Mouse (Mus musculus) olfactory bulb, adult 2 months (tissue): ENCODE data around the gene Syn3. TPM values are rescaled to one million over a fixed set of nuclear protein-coding genes. Genes with fewer than 3 reads are reported as not detected.

Source experiments
- H3K27ac ChIP-seq: fragments of 200-500 bp; 2 replicates; pipeline ENCODE4 v1.5.1; 2012; ENCODE audit warnings: low read depth, low read length; ENCODE audit not compliant: insufficient read depth
- H3K4me1 ChIP-seq: fragments of 200-500 bp; 2 replicates; pipeline ENCODE4 v1.6.1; 2012; ENCODE audit warnings: low read length; ENCODE audit not compliant: control insufficient read depth, insufficient read depth
- H3K4me3 ChIP-seq: fragments of 200-500 bp; 2 replicates; pipeline ENCODE4 v1.5.1; 2012; ENCODE audit warnings: mild to moderate bottlenecking, low read depth, low read length, moderate library complexity; ENCODE audit not compliant: insufficient read depth
- CTCF ChIP-seq: fragments of 200-500 bp; IDR thresholded peaks from 2 replicates; pipeline ENCODE4 v1.5.1; 2012; ENCODE audit warnings: low read depth, mild to moderate bottlenecking, low read length, moderate library complexity; ENCODE audit not compliant: insufficient read depth
- POLR2A ChIP-seq: fragments of 200-500 bp; IDR thresholded peaks from 2 replicates; pipeline ENCODE4 v1.6.1; 2012; ENCODE audit warnings: mild to moderate bottlenecking, low read depth, low read length, moderate library complexity; ENCODE audit not compliant: insufficient read depth
- WGBS: fragments of 180-500 bp; shearing (Covaris S2); methylation state at CpG from one replicate; pipeline ENCODE4 v1.1.7; 2018; 5-methylcytosine and 5-hydroxymethylcytosine counted together
- polyA plus RNA-seq: library from polyadenylated mRNA; stranded (reverse); fragments of >200 nt; gene quantifications from 2 replicates; pipeline ENCODE4 v1.2.4, GENCODE M21; 2012; ENCODE audit warnings: low replicate concordance; ENCODE audit not compliant: missing spikeins, insufficient read depth, insufficient read length

Gene Syn3
- polyA plus RNA-seq, 1 experiment: not detected

GRCm38 (mm10) chr10:86077272-86077671 lies 421.4 kb downstream of the Syn3 start:
- TF ChIP-seq CTCF (no peak), POLR2A (no peak)
- no peak overlapping the region for H3K4me3 ChIP-seq
- H3K4me1 ChIP-seq: no peaks in the 10 kb centered on the region
- 87% methylated on average over 2 of the region's 2 CpGs for WGBS
- no peak overlapping the region for H3K27ac ChIP-seq

GRCm38 (mm10) chr10:86074971-86075711 lies 423.6 kb downstream of the Syn3 start:
- WGBS: 85% methylated on average over 9 of the region's 9 CpGs
- no peak overlapping the region for H3K4me3 ChIP-seq
- no peak overlapping the region for H3K27ac ChIP-seq
- no peak for TF ChIP-seq POLR2A
- TF ChIP-seq CTCF: no peak
- H3K4me1 ChIP-seq: no peaks in the 10 kb centered on the region

- H3K27ac ChIP-seq: no peak overlapping the region
- no peaks in the 10 kb centered on the region for H3K4me1 ChIP-seq
- WGBS: 79% methylated on average over 4 of the region's 4 CpGs
- no peak for TF ChIP-seq POLR2A
- no peak for TF ChIP-seq CTCF
- H3K4me3 ChIP-seq: no peak overlapping the region
These were observed 424.6 kb downstream of the Syn3 start for GRCm38 (mm10) chr10:86074134-86074533.

- WGBS: 96% methylated on average over 3 of the region's 3 CpGs
- no peak overlapping the region for H3K27ac ChIP-seq
- TF ChIP-seq CTCF (no peak), POLR2A (no peak)
These were observed 427.9 kb downstream of the Syn3 start for GRCm38 (mm10) chr10:86070751-86071150.

GRCm38 (mm10) chr10:86069341-86069740 lies 429.4 kb downstream of the Syn3 start:
- 47% methylated on average over 3 of the region's 3 CpGs for WGBS
- no peak overlapping the region for H3K4me3 ChIP-seq
- peaks cover 2% of the 10 kb centered on the region; the same call in 1 of the 2 replicates for H3K4me1 ChIP-seq
- H3K27ac ChIP-seq: no peak overlapping the region
- TF ChIP-seq POLR2A: no peak
- TF ChIP-seq CTCF: no peak

More at GRCm38 (mm10) chr10:86070751-86071150, 427.9 kb downstream of the Syn3 start:
- H3K4me1 ChIP-seq: no peaks in the 10 kb centered on the region
- no peak overlapping the region for H3K4me3 ChIP-seq

- H3K27ac ChIP-seq: no peak overlapping the region
- no peak overlapping the region for H3K4me3 ChIP-seq
- WGBS: 84% methylated on average over 10 of the region's 10 CpGs
- TF ChIP-seq POLR2A: no peak
- TF ChIP-seq CTCF: no peak
- H3K4me1 ChIP-seq: peaks cover 2% of the 10 kb centered on the region; the same call in 1 of the 2 replicates
These were observed 430.8 kb downstream of the Syn3 start for GRCm38 (mm10) chr10:86067911-86068310.

- Histone ChIP-seq H3K4me1 (peaks cover 2% of the 10 kb centered on the region; the same call in 1 of the 2 replicates), H3K27ac (no peak overlapping the region), H3K4me3 (no peak overlapping the region)
- 90% methylated on average over 5 of the region's 5 CpGs for WGBS
- no peak for TF ChIP-seq POLR2A
- TF ChIP-seq CTCF: no peak
These were observed 432.0 kb downstream of the Syn3 start for GRCm38 (mm10) chr10:86066651-86067050.

- WGBS: 87% methylated on average over 1 of the region's 1 CpGs
- H3K27ac ChIP-seq: no peak overlapping the region
- H3K4me3 ChIP-seq: no peak overlapping the region
- peaks cover 2% of the 10 kb centered on the region; the same call in 1 of the 2 replicates for H3K4me1 ChIP-seq
- TF ChIP-seq CTCF: no peak
These were observed 433.0 kb downstream of the Syn3 start for GRCm38 (mm10) chr10:86065661-86066060.

GRCm38 (mm10) chr10:86064937-86065336 lies 433.8 kb downstream of the Syn3 start:
- Histone ChIP-seq H3K27ac (no peak overlapping the region), H3K4me1 (peaks cover 2% of the 10 kb centered on the region; the same call in 1 of the 2 replicates), H3K4me3 (no peak overlapping the region)
- TF ChIP-seq POLR2A (no peak), CTCF (peak; percentile 63)
- 8% methylated on average over 4 of the region's 4 CpGs for WGBS
